Mouse (Mus musculus) testis, adult 2 months (tissue): ENCODE data around the gene Fbxo10.

Experiments
- CTCF ChIP-seq: fragments of 200-500 bp; IDR thresholded peaks from 2 replicates; pipeline ENCODE4 v1.5.1; 2012; ENCODE audit warnings: low read depth, mild to moderate bottlenecking, inconsistent platforms, low read length, moderate library complexity; ENCODE audit not compliant: control insufficient read depth, insufficient read depth, insufficient replicate concordance
- POLR2A ChIP-seq: fragments of 200-500 bp; IDR thresholded peaks from 2 replicates; pipeline ENCODE4 v1.6.1; 2012; ENCODE audit warnings: low read depth, mild to moderate bottlenecking, inconsistent platforms, low read length, moderate library complexity; ENCODE audit not compliant: control insufficient read depth

DNA sequence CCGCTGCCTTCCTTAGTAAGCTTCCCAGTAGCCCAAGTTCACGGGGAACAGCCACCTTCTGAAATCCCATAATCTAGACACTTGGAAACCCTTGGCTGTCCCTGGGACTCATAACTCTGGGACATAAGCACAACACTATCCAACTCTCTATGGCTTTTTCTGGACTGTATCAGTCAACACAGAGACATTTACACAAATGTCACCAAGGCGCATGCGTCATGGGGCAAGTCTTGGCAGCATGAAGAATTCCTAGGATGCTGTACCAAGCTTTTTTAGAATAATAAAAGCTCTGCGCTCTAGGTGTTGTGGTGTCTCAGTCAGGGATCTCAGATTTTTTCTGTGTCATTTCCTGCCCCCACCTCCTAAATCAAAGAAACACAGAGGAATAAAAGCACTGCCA lies 37.7 kb downstream of the Fbxo10 start:
- no peak for TF ChIP-seq POLR2A
- TF ChIP-seq CTCF, result no peak
